Mouse (Mus musculus): ENCODE measurements around the gene Tob2. TPM values are rescaled to one million over a fixed set of nuclear protein-coding genes. Genes with fewer than 3 reads are reported as not detected.

The Tob2 gene
- polyA plus RNA-seq, 1 experiment = 35.8 TPM

- 84% methylated on average over 4 of the region's 4 CpGs for WGBS
These were observed 60.2 kb downstream of the Tob2 start for GRCm38 (mm10) chr15:81798421-81798820.

More at GRCm38 (mm10) chr15:81798421-81798820, 60.2 kb downstream of the Tob2 start:
- no peak overlapping the region for H3K4me3 ChIP-seq (replicated peaks; ENCODE audit: extremely low read depth, low read depth, low read length)
- DNase-seq = no peak
- TF ChIP-seq CTCF (IDR thresholded peaks at IDR 0.05; ENCODE audit: insufficient read depth, low read length) (no peak), POLR2A (IDR thresholded peaks at IDR 0.05; ENCODE audit: borderline replicate concordance, extremely low read depth, low read depth, low read length) (no peak)
- H3K4me1 ChIP-seq (ENCODE audit: control insufficient read depth, insufficient read depth, low read length) = peaks cover 2% of the 10 kb centered on the region; the same call in 1 of the 2 replicates

Other genes with a start within 250 kb of the Tob2 start
- gene L3mbtl2, start 194.9 kb downstream of the Tob2 start, polyA plus RNA-seq (2012; rRNA removed) = 11.7 and 16.9 TPM in 2 replicates
- gene Chadl, start 161.5 kb downstream of the Tob2 start, polyA plus RNA-seq (2012; rRNA removed) = 3.5 and 6.5 TPM in 2 replicates
- 47.5 and 52.4 TPM in 2 replicates for gene Zc3h7b, start 113.7 kb downstream of the Tob2 start, polyA plus RNA-seq (2012; rRNA removed)
- 19.7 and 26.5 TPM in 2 replicates for gene Rangap1, start 113.3 kb downstream of the Tob2 start, polyA plus RNA-seq (2012; rRNA removed)
- gene Tef, start 56.4 kb downstream of the Tob2 start, polyA plus RNA-seq (2012; rRNA removed) = 95.4 and 99.7 TPM in 2 replicates
- gene Phf5a, start 13.1 kb upstream of the Tob2 start, polyA plus RNA-seq (2012; rRNA removed) = 23.6 and 34.4 TPM in 2 replicates
- gene Aco2, start 13.5 kb upstream of the Tob2 start, polyA plus RNA-seq (2012; rRNA removed) = 147 and 242 TPM in 2 replicates
- gene Polr3h, start 67.4 kb upstream of the Tob2 start, polyA plus RNA-seq (2012; rRNA removed) = 7.7 and 11.8 TPM in 2 replicates
- 8.0 and 9.7 TPM in 2 replicates for gene Csdc2, start 78.0 kb upstream of the Tob2 start, polyA plus RNA-seq (2012; rRNA removed)
- 35.6 and 41.0 TPM in 2 replicates for gene Pmm1, start 102.1 kb upstream of the Tob2 start, polyA plus RNA-seq (2012; rRNA removed)
- not detected in 2 replicates for gene 1700029P11Rik, start 121.7 kb upstream of the Tob2 start, polyA plus RNA-seq (2012; rRNA removed)
- gene Xrcc6, start 129.0 kb upstream of the Tob2 start, polyA plus RNA-seq (2012; rRNA removed) = 11.5 and 13.3 TPM in 2 replicates
- 24.0 and 31.1 TPM in 2 replicates for gene Desi1, start 175.1 kb upstream of the Tob2 start, polyA plus RNA-seq (2012; rRNA removed)
- 54.7 and 56.6 TPM in 2 replicates for gene Snu13, start 188.8 kb upstream of the Tob2 start, polyA plus RNA-seq (2012; rRNA removed)
- not detected in 2 replicates for gene 4930407I10Rik, start 200.4 kb upstream of the Tob2 start, polyA plus RNA-seq (2012; rRNA removed)
- gene Mei1, start 211.2 kb upstream of the Tob2 start, polyA plus RNA-seq (2012; rRNA removed) = not detected in 2 replicates